Mouse (Mus musculus): ENCODE measurements around the gene Gbf1.
"Not testable (repeated sequence)": the region's sequence is repeated elsewhere in the genome, so short reads cannot be mapped to it uniquely, and the experiment has no call there.

The Gbf1 gene

DNA sequence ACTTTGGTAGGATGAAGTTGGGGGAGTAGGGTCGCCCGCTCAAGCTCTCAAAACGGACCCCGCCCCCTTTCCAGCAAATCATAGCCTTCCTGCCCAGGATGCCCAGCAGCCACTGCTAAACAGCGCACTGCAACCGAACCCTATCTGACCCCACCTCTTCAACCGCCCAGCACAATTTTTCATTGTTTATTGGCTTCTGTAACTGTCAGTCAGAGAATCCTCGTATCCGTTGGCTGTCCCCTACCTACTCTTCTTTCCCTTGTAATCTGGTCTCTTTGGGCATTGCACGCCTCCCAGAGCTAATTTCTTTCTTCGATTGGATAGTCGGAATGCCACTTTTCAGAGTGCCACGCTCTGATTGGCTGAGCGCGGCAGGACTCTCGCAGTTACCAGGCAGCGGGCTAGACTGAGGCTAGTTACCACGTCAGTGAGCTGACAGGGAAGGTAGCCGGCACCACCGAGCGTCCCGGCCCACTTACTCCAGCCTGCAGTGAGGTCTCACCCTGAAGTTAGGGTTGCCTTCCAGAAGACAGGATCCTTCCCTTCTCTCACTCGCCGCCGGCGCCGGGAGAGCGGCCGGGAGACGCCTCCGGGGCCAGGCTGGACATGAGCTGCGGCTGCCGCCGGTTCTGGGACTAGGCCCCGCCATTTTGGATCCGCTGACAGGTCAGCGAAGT, at the start of gene Gbf1:
Gene Gbf1 (plus strand): TSS at position 383 of the 677 bp plus-strand sequence.
- DNase-seq: peak; percentile 93 to 94

DNA sequence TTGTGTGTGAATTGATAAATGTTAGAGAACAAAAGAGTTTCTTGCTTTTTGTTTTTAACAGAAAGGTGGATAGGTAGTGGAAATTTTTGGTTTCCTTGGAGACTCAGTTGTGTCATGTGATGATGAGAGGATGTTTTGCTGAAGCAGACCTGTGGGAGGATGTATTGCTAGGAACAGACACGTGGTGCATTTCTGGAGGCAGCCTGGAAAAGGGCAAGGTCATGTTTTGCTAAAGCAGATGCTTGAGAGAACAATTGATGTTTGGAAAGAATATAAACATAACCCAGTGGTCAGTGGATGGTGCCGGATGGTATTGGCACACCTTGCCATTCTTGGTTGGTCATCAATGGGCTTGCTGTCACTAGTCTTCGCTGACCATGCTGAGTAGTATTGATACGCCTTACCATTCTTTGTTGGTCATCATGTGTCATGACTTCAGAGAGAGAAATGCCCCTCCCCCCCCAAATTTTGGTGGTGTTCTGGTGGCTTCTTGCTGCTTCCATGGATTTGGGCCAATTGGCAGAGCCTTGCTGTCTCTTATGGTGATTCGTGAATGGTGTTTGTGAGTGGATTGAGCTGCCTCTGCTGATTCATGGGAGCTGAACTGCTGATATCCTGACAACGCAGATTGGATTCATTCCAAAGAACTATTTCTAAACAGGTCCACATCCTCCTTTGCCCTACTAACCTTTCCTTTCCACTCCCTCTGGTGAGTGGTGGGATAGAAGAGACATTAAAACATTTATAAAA, 48.7 kb upstream of the Gbf1 start:
- no peak for DNase-seq

DNA sequence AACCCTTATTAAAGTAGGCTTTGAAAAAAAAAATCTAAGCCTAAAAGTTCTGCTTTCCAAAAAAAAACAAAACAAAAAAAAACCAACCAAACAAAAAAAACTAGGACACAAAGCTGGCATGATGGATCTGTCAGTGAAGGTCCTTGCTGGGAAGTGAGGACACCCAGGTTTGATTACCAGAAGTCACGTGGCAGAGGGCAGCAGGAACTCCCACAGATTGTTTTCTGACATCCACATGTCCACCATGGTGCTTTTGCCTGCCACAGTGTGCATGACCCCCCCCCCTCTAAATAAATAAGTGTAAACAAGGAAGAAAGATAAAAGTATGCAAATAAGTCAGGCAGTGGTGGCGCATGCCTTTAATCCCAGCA, 48.1 kb upstream of the Gbf1 start:
- no peak for DNase-seq

DNA sequence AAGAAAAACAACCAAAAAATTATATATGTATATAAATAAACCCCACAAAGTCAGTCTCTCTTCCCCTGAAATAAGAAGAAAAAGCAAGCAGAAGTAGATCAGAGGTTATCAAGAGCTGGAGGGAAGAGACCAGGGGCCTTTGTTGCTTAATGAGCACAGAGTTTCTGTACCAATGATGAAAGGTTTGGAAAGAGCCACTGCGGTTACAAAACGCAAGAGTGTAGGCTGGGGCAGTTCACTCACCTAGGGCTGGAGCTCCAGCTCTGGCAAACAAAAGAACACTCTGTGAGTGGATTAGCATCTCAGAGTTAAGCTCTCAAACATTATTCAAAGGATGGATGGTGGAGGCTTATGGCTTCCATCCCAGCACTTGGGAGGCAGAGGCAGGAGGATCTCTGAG, 42.1 kb upstream of the Gbf1 start:
- no peak for DNase-seq

DNA sequence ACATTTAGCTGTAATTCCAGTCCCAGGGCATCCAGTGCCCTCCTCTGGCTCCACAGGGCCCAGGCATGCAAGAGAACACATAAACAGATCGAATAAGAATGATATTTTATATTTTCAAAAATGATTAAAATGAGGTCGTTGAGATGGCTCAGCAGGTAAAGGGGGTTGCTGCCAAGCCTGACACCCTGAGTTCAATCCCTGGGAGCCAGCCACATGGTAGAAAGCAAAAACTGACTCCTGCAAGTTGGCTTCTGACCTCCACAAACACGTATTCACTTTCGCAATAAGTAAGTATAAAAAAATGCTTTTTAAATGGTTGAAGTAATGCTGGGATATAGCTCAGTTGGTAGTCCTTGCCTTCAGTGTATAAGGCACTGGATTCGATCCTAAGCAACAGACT, 41.5 kb upstream of the Gbf1 start:
- no peak for DNase-seq

DNA sequence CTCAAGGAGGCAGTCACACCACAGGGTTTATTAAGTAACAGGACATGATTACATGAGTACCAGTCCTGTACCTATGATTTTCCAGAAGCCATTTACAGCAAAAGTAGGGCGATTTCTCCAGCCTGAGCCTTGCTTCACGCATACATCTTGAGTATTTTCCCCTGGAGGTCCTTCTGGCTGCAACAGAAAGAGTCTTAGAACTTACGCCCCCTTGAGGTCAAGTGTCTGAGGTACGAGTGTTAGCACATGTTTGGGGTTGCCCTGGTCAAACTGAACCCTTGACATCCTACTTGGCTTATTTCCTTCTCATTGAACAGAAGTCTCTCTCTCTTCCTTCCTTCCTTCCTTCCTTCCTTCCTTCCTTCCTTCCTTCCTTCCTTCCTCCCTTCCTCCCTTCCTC, 37.7 kb upstream of the Gbf1 start:
- no peak for DNase-seq

DNA sequence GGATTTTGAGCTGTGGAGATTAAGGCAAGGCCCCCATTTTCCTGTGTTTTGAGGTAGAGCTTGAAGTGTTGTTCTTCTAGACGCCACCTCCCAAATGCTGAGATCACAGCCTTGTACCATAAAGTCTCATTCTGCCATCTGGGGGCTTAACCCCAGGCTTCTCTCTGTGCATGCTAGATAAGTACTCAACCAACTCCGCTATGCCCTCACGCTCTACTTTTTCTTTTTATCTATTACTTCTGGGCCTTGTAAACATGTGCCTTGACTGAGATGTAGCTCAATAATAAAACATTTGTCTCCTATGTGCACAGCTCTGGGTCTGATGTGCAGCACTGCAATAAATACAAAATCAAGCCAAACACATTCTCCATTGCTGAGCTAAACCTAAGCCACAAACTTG, 32.9 kb upstream of the Gbf1 start:
- no peak for DNase-seq

DNA sequence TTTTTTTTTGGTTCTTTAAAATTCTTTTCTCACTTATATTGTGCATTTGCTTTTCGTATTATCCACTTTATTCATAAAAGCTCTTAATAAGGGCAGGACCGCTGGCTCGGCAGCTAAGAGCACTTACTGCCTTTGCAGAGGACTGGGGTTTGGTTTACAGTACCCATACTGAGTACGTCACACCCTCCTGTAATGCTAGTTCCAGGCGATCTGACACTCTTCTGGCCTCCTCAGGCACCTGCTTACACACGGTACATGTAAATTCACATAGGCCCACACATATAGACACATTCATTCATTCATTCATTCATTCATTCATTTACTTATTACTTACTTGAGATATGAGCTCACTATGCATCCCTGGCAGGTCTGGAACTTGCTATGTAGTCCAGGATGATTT, 31.4 kb upstream of the Gbf1 start:
- no peak for DNase-seq

DNA sequence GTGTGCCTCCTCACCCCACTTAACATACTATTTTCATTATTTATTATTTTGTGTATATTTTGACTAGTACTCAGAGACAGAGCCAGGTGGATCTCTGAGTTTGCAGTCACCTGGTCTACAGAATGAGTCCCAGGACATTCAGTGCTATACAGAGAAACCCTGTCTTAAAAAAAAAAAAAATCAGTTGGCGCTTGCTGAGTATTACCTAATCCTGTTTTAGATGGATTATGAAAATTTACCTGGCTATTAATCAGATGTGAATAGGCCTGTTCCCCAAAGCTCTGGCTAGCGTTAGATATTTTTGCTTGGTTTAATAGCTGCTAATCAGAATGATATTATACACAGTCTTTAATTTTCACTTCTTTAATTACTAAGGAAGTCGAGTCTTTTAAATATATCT, 28.4 kb upstream of the Gbf1 start:
- no peak for DNase-seq

DNA sequence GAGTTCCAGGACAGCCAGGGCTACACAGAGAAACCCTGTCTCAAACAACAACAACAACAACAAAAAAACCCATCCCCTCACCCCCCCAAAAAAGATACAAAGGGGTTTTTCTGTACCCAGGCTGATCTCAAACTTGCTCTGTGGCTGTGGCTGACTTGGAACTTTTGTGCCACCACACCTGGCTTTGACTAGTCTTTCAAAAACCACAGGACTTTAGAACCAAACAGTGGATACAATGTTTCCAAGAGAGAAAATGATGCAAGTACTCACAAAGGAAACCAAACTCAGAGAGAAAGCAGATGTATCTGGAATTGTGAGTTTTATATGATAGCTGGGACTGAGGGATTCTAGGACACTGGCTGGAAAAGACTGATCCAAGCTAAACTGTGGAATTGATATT, 27.7 kb upstream of the Gbf1 start:
- no peak for DNase-seq

DNA sequence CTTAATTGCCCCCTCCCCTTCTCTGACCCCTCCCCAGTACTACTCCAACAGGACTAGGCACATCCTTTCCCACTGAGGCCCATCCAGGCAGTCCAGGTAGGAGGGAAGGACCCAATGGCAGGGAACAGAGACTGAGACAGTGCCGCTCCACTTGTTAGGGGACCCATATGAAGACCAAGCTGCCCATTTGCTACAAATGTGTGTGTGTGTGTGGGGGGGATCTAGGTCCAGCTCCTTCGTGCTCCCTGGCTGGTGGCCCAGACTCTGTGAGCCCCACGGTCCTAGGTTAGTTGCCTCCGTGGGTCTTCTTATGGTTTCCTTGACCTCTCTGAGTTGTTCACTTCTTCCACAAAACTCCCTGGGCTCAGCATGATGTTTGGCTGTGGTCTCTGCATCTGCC, 26.0 kb upstream of the Gbf1 start:
- no peak for DNase-seq

DNA sequence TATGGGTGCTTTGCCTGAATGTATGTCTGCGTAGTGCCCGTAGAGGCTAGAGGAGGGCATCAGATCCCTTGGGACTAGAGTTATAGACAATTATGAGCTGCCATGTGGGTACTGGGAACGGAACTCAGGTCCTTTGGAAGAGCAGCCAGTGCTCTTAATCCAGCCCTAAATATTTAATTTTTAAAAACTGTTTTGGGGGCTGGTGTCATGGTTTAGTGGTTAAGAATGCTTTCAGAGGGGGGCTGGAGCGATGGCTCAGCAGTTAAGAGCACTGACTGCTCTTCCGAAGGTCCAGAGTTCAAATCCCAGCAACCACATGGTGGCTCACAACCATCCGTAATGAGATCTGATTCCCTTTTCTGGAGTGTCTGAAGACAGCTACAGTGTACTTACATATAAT, 22.6 kb upstream of the Gbf1 start:
- not testable (repeated sequence) for DNase-seq

DNA sequence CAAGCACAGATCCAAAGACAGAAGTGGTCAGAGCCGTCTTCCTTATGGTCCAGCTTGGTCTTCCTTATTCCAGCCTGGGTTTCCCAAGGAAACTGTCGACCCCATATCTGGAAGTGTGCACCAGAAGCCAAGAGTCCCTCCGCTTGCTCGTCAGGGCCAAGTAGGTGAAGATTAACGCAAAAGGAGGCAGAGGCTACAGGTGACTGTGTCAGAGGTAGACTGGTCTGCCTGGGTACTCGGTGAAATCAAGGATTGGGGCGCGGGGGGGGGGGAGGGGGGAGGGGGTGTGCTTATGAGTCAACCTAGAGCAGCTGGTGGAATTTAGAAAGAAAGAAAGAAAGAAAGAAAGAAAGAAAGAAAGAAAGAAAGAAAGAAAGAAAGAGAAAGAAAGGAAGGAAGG, 21.0 kb upstream of the Gbf1 start:
- no peak for DNase-seq

DNA sequence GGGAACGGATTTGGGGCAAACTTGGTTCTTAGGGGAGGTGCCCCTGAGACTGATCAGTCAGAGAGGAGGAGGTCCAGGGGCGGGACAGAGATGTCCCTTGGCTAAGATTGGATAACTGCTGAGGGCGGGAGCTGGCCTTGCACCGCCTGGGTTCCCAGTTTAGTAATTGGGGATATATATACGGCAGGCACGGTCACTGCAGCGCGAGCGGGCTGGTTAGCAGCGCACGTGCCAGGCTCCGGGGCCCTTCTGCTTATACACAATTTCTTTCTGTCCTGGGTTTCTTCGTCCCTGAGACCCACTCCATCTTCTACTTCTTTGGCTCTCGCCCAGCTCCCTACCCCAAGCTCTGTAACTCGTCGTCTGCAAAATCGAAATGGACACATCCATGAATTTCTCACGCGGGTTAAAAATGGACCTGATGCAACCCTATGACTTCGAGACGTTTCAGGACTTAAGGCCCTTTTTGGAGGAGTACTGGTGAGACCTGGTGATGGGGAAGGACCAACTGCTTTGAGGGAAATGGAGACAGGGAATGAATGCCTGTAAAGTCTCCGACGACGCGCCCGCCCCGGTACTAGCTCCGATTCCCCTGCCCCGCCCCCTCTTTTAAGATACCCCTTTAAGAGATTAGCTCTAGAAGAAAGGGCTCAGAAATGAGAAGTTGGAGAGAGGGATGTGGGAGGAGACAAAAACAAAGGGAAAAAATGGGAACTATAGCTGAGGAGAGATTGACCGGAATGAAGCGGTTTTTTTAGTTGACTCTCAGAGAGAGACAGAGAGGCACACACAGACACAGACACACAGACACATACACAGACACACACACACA, 20.4 kb upstream of the Gbf1 start, which contains the start of gene Elovl3:
Gene Elovl3 (plus strand): TSS at position 204 of the 832 bp plus-strand sequence.
- DNase-seq: peak in 1 of 2 experiments; percentile 20

DNA sequence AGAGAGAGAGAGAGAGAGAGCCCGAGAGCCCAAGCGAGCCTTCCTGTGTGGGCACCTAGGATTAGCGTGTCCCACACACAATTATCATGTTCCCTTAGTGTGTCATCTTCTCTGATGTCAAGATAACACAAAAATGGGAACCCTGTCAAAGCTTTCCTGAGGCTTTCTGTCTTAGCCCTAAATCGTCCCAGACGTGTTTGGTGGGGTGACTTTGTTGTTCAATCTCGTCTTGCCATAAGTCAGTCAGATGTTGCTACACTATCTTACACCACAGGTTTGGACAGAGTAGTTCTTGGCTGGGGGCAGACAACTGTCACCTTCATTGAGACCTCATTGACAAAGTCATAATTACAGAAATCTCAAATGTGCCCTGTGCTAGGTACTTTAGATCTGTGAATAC, 19.7 kb upstream of the Gbf1 start:
- DNase-seq: no peak

DNA sequence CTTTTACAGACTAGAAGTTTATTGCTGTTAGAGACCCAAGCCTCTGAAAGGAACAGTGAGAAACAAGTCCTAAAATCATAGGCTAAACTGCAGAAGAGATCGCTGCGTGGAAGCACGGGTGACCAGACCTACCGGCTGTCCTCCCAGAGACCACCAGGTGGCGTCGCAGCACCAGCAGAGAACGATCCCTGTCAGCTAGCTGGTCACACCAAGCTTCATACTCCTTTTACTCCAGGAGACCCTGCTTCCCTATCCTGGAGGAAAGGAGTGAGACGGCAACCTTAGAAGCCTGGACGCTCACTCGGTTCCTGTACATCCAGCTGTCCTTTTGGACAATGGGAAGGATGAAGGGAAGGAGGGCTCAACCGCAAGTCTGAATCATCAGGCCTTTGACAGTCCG, 17.0 kb upstream of the Gbf1 start:
- DNase-seq: peak; percentile 95 to 97

DNA sequence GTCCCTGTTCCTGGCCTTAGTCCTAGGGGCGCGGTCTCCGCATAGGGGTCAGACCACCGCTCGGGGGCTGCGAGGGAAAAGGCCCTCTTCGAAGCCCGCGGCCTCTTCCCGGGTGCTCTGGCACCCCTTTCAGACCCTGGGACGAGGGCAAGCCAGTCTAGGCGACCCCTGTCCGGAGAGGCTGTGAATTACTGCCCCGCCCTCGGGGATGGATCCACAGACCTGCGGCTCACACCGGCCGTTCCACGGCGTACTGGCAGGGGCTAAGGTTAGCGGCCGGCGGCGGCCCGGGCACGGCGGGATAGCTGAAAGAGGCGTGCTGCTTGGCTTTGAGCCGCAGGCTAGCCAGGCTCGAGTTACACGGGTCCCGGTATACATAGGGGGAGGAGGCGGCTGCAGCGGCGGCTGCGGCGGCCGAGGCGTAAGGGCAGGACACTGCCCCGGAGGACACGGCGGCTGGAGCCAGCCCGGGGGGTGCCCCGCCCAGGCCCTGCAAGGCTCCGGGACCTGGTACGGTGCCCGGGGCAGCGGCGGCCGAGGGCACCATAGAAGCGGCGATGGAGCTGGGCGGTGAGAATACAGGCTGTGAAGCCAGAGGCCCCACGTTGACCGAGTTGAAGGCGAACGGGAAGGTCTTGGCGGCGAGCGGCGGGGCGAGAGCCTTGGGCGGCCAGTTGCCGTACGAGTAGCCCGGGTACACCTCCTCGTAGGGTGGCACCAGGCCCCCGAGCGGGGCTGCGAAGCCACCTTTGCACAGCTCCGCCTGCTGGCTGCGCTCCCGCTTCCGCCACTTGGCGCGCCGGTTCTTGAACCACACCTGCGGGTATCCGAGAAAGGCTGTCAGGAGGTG, 16.3 kb upstream of the Gbf1 start:
- peak; percentile 70 to 77 for DNase-seq

DNA sequence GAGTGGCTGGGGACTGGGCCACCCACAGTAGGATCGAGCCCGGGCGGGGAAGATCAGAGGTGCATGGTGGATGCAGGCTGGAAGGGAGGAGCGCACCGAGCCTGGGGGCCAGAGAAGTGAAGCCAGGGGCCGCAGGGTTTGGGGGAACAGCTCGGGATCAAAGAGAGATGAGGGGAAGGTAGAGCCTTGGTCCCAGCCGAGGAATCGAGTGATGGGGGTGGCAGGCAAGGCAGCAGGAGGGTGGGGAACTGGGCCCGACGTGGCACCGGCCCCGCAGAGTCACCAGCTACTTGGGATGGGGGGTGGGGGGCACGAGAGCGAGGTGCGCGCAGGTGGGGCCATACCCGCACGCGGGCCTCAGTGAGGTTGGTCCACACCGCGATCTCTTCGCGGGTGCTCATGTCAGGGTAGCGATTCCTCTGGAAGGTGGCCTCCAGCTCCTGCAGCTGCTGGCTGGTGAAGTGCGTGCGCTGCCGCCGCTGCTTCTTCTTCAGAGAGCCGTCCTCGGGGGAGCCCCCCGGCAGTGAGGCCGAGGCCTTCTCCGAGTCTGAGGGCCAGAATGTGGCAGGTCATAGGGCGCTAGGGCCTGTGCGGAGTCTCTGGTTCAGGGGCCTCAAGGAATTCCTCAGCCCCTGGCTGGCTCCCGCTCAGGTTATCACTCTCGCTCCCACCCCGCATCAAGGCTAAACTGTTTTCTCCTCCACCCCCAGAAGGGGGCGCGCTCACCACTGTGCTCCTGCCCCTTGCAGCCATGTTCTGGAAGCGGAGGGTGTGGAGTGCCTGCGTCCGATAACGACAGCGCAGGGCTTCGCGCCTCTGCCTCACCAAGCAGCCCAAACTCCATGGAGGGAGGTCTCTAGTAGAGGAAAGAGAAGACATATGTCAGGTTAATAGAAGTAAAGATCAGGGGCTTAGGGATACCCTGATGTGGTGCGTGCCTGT, 15.4 kb upstream of the Gbf1 start:
- peak; percentile 58 to 72 for DNase-seq

DNA sequence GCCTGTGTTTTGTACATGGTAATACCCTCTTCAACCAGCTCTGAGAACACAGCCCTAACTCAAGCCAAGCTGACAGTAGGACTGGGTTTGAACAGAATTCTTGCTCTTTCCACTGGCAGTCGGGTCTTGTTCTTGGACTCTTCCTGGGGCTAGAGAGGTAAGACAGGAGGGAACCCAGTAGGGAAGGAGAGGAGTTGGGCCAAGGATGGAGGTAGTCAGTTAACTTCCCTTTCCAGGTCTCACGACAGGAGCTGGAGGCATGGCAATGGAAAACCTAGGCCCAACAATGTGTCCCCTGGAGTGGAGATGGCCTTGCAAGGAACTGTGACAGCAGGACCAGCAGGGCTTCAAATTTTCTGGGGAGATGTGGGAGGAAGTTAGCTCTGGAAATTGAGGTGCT, 12.0 kb upstream of the Gbf1 start:
- no peak for DNase-seq

DNA sequence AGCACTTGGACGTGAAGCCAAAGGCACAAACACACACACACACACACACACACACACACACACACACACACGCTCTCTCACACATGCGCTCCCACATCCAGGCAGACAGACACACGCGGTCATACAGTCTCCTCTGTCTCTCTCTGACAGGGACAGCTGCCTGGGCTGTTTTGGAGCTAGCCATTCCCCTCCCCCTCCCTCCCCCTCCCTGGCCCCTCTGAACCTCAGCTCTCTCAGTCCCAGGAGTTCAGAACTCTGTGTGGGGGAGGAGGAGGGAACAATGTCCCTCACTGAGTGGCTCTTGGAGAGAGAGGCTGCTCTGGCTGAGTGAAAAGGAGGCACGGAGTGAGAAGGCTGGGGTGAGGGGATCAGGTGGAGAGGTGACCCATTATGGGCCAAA, 11.2 kb upstream of the Gbf1 start:
- no peak for DNase-seq
